Mouse (Mus musculus) kidney, adult 18-20 months (tissue): ENCODE data around the gene Hcfc1.

Experiments used
- DNase-seq: peaks from one replicate; pipeline ENCODE4 v3.0.0; 2021

The Hcfc1 gene

GRCm38 (mm10) chrX:73931871-73932270 is 34.3 kb downstream of the Hcfc1 start:
- DNase-seq: no peak

- peak; percentile 77 for DNase-seq
Measured at GRCm38 (mm10) chrX:73930402-73931062, 35.6 kb downstream of the Hcfc1 start, which contains the start of gene Renbp. Renbp (minus strand) TSS chrX:73930850.

DNA sequence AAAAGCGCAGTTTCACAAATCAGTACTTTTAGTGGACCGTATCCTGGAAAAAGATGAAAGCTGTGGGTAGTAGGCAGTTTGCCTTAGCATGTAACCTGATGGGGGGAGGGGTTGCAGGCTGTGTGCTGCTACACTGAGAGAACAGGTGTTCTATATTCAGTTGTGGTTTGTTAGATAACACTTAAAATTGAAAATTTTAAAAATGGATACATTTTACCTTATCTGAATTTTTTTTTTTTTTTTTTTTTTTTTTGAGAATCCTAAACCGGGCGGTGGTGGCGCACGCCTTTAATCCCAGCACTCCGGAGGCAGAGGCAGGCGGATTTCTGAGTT is 43.6 kb downstream of the Hcfc1 start:
- no peak for DNase-seq

DNA sequence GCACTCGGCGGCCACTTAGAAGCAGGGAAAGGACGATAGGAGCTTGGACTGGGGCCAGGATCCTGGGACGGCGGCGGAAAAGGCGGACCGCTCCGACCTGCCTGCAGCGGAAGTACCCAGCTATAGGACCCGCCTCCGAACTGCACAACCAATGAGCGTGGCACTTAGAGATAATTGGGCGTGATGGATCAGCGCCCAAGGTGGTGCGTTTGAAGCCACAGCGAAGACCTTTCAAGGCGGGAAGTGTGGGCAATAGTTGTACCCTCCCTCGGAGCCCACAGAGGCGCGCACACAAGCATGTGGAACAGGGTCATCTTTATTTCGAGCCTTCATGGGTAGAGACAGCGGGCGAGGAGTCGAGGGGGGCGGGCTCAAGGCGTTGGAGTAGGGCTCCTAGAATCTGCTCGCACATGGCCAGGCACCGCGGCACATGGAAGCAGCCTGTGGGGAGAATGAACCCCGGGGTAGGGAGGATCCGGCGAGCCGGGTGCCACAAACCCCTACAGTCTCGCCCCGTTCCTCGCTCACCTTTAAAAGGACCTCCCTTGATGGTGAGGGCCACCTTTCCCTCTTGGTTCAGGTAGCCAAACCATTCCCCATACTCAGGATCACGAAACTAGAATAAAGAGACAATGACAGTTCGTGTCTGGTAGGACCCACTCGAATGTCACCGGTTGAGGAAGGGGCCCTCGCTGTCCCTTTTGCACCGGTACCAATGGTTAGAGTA is 44.2 kb downstream of the Hcfc1 start, which contains the start of the genes Arhgap4 and Naa10:
TSS of gene Arhgap4 (minus strand) at position 48 of the 727 bp plus-strand sequence.
TSS of gene Naa10 (minus strand) at position 122 of the 727 bp plus-strand sequence.
- peak; percentile 87 for DNase-seq

DNA sequence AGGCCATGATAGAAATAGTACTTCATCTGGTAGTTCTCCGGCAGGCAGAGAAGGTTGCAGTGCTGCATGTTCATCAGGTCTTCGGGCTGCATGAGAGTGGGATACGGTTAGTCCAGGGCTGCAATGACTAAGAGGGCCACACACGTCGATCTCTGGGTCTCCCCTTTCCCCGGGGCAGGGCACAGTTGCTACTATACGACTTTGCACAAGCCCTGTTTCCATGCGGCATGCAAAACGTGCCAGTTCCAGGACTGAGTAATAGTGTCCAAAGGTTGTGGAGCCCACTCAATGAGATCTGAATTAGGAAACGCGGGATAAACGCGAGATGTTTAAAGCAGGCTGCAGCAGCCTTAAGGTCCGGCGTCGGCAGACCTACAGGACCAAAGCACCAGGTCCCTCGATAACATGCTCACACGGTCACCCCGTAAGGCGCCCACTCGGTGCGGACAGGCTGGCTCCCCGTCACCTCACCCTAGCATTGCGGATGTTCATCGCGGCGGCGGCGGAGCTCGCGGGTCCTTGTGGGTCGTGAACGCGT is 44.8 kb downstream of the Hcfc1 start:
- no peak for DNase-seq

DNA sequence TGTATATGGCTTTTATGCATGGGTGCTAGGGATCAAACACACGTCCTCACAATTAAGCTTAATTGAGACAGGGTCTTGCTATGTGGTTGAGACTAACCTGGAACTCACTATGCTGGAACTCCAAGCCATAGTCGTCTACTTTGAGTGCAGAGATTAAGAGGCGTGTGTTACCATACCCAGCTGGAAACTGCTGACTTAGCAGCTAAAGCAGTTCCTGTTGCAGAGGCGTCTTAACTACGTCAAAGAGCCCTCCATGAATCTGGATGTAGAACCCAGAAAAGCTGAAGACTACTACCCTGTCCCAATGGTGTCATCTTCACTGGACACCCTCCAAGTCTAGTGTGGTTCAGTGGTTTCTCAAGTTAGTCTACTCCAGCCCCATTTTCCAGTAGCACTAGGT is 47.5 kb downstream of the Hcfc1 start:
- DNase-seq: no peak

GRCm38 (mm10) chrX:73916945-73917344 is 49.2 kb downstream of the Hcfc1 start:
- no peak for DNase-seq

GRCm38 (mm10) chrX:73914827-73915703 is 51.1 kb downstream of the Hcfc1 start:
- DNase-seq: peak; percentile 80

GRCm38 (mm10) chrX:73911588-73911987 is 54.6 kb downstream of the Hcfc1 start:
- DNase-seq: no peak

- peak; percentile 9 for DNase-seq
Measured at GRCm38 (mm10) chrX:73911156-73911555, 55.0 kb downstream of the Hcfc1 start.

GRCm38 (mm10) chrX:73910451-73910850 is 55.7 kb downstream of the Hcfc1 start:
- DNase-seq: no peak

- no peak for DNase-seq
Measured at GRCm38 (mm10) chrX:73910049-73910448, 56.1 kb downstream of the Hcfc1 start.

DNA sequence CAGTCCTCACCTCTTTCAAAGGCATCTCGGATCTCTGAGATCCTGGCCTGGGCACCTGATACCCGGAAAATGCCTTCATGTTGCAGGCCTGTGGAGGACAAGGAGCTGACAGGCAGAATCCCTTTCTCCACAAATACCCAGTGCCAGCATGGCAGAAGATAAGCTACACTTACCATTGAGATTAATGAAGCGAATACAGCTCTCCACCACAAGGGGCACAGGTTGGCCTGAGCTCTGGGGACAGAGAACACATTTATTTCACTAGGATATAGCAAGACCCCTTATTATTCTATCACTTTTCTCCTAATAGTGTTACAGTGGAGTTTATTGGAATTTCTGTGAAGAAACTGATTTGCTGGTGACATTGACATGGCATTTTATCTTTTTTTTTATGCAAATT is 68.2 kb downstream of the Hcfc1 start:
- no peak for DNase-seq

DNA sequence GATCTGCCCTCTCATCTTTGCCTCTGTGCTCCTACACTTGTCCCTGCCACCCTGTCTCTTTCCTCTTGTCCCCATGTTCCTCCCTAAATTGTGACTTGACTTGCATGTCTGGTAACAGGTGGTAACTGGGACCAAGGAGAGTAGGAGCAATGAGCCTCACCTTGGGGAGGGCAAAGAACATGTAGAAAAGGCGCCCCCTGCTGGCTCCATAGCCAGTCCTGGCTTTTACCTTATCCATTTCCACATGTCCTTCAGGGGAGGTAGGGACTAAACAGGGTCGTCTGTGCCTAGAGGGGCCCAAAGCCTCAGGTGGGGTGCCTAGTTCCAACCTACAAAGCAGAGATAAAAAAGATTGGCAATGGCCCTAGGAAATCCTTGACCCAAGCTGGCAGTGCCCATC is 70.4 kb downstream of the Hcfc1 start, which contains the start of gene L1cam:
TSS of gene L1cam (minus strand) at position 387 of the 400 bp plus-strand sequence.
- DNase-seq: peak; percentile 62

- no peak for DNase-seq
Measured at GRCm38 (mm10) chrX:73892833-73893232, 73.3 kb downstream of the Hcfc1 start.
